Mouse (Mus musculus): ENCODE data around the gene Ppm1n. TPM values are rescaled to one million over a fixed set of nuclear protein-coding genes. Genes with fewer than 3 reads are reported as not detected.

Ppm1n gene
- total and polyA plus RNA-seq, 2 experiments from 2014 or later: 1.4 to 1.8 TPM

GRCm38 (mm10) chr7:19297794-19298193, 17.9 kb upstream of the Ppm1n start:
- ATAC-seq (ENCODE audit: low FRiP score): no peak
- Histone ChIP-seq H3K36me3 (ENCODE audit: insufficient read depth, low read length) (peaks cover 14% of the 10 kb centered on the region), H3K27me3 (ENCODE audit: insufficient read depth, low read length) (no peaks in the 10 kb centered on the region), H3K4me1 (ENCODE audit: insufficient read depth, low read length) (0 out of 2 replicates have a peak, but pooled peaks cover 2% of the 10 kb centered on the region), H3K27ac (ENCODE audit: low read depth, low read length) (no peak overlapping the region), H3K4me3 (ENCODE audit: low read depth, low read length) (no peak overlapping the region), H3K9me3 (ENCODE audit: low read length) (no peaks in the 10 kb centered on the region), H3K9ac (replicated peaks; ENCODE audit: low read length, poor library complexity, severe bottlenecking) (no peak overlapping the region), H3K4me2 (ENCODE audit: low read depth, low read length, poor library complexity, severe bottlenecking) (no peak overlapping the region)
- DNase-seq (ENCODE audit: low spot score): no peak
- TF ChIP-seq CTCF (IDR thresholded peaks at IDR 0.05): no peak
- WGBS: 90% methylated on average over 5 of the region's 5 CpGs

- 0 out of 2 replicates have a peak, but pooled peaks cover 2% of the 10 kb centered on the region for H3K4me1 ChIP-seq (ENCODE audit: insufficient read depth, low read length)
- no peak overlapping the region for H3K4me3 ChIP-seq (ENCODE audit: low read depth, low read length)
- 89% methylated on average over 6 of the region's 6 CpGs for WGBS
- H3K27ac ChIP-seq (ENCODE audit: low read depth, low read length): no peak overlapping the region
- H3K36me3 ChIP-seq (ENCODE audit: insufficient read depth, low read length): peaks cover 14% of the 10 kb centered on the region
- TF ChIP-seq CTCF (IDR thresholded peaks at IDR 0.05): peak; percentile 39; the same call in 1 of the 2 replicates
- no peak for DNase-seq (ENCODE audit: low spot score)
- no peak for ATAC-seq (ENCODE audit: low FRiP score)
- H3K9ac ChIP-seq (replicated peaks; ENCODE audit: low read length, poor library complexity, severe bottlenecking): no peak overlapping the region
- H3K4me2 ChIP-seq (ENCODE audit: low read depth, low read length, poor library complexity, severe bottlenecking): no peak overlapping the region
- H3K27me3 ChIP-seq (ENCODE audit: insufficient read depth, low read length): no peaks in the 10 kb centered on the region
- H3K9me3 ChIP-seq (ENCODE audit: low read length): no peaks in the 10 kb centered on the region
Observed at GRCm38 (mm10) chr7:19297034-19297433, 17.2 kb upstream of the Ppm1n start.

GRCm38 (mm10) chr7:19295503-19296185, 15.8 kb upstream of the Ppm1n start:
- H3K27me3 ChIP-seq (ENCODE audit: insufficient read depth, low read length): no peaks in the 10 kb centered on the region
- peak; percentile 97 for DNase-seq (ENCODE audit: low spot score)
- H3K9me3 ChIP-seq (ENCODE audit: low read length): no peaks in the 10 kb centered on the region
- whole genome bisulfite sequencing: 11% methylated on average over 20 of the region's 22 CpGs
- peaks cover 14% of the 10 kb centered on the region for H3K36me3 ChIP-seq (ENCODE audit: insufficient read depth, low read length)
- H3K27ac ChIP-seq (ENCODE audit: low read depth, low read length): no peak overlapping the region
- H3K4me3 ChIP-seq (ENCODE audit: low read depth, low read length): no peak overlapping the region
- H3K4me2 ChIP-seq (ENCODE audit: low read depth, low read length, poor library complexity, severe bottlenecking): 0 out of 2 replicates have a peak overlapping the region, but pooled peaks have one; percentile 20
- peak; percentile 69; the same call in 1 of the 2 replicates for ATAC-seq (ENCODE audit: low FRiP score)
- TF ChIP-seq CTCF (IDR thresholded peaks at IDR 0.05): peak; percentile 92
- 0 out of 2 replicates have a peak, but pooled peaks cover 2% of the 10 kb centered on the region for H3K4me1 ChIP-seq (ENCODE audit: insufficient read depth, low read length)
- H3K9ac ChIP-seq (replicated peaks; ENCODE audit: low read length, poor library complexity, severe bottlenecking): no peak overlapping the region

- peaks cover 33% of the 10 kb centered on the region for H3K36me3 ChIP-seq (ENCODE audit: insufficient read depth, low read length)
- ATAC-seq (ENCODE audit: low FRiP score): no peak
Observed at GRCm38 (mm10) chr7:19290969-19291596, 11.2 kb upstream of the Ppm1n start.

GRCm38 (mm10) chr7:19284763-19285162, 4.9 kb upstream of the Ppm1n start:
- peak overlapping the region; percentile 52; the same call in 1 of the 2 replicates for H3K4me2 ChIP-seq (ENCODE audit: low read depth, low read length, poor library complexity, severe bottlenecking)
- no peak overlapping the region for H3K9ac ChIP-seq (replicated peaks; ENCODE audit: low read length, poor library complexity, severe bottlenecking)
- H3K4me3 ChIP-seq (ENCODE audit: low read depth, low read length): no peak overlapping the region; the same call in 1 of the 2 replicates
- H3K27me3 ChIP-seq (ENCODE audit: insufficient read depth, low read length): peaks cover 10% of the 10 kb centered on the region
- H3K36me3 ChIP-seq (ENCODE audit: insufficient read depth, low read length): peaks cover 19% of the 10 kb centered on the region
- 36% methylated on average over 4 of the region's 4 CpGs for WGBS
- DNase-seq (ENCODE audit: low spot score) (peak; percentile 68), ATAC-seq (ENCODE audit: low FRiP score) (no peak)
- TF ChIP-seq CTCF (IDR thresholded peaks at IDR 0.05): peak; percentile 90
- H3K9me3 ChIP-seq (ENCODE audit: low read length): no peaks in the 10 kb centered on the region
- H3K4me1 ChIP-seq (ENCODE audit: insufficient read depth, low read length): peaks cover 10% of the 10 kb centered on the region; the same call in 1 of the 2 replicates
- H3K27ac ChIP-seq (ENCODE audit: low read depth, low read length): no peak overlapping the region

More at GRCm38 (mm10) chr7:19290969-19291596, 11.2 kb upstream of the Ppm1n start:
- Histone ChIP-seq H3K4me1 (ENCODE audit: insufficient read depth, low read length) (no peaks in the 10 kb centered on the region), H3K4me2 (ENCODE audit: low read depth, low read length, poor library complexity, severe bottlenecking) (peak overlapping the region; percentile 33), H3K4me3 (ENCODE audit: low read depth, low read length) (no peak overlapping the region), H3K9ac (replicated peaks; ENCODE audit: low read length, poor library complexity, severe bottlenecking) (no peak overlapping the region), H3K27me3 (ENCODE audit: insufficient read depth, low read length) (no peaks in the 10 kb centered on the region), H3K27ac (ENCODE audit: low read depth, low read length) (no peak overlapping the region), H3K9me3 (ENCODE audit: low read length) (no peaks in the 10 kb centered on the region)
- DNase-seq (ENCODE audit: low spot score): no peak
- TF ChIP-seq CTCF (IDR thresholded peaks at IDR 0.05): no peak
- WGBS: 11% methylated on average over 19 of the region's 20 CpGs

GRCm38 (mm10) chr7:19283406-19283804, 3.5 kb upstream of the Ppm1n start:
- Histone ChIP-seq H3K36me3 (ENCODE audit: insufficient read depth, low read length) (peaks cover 17% of the 10 kb centered on the region), H3K9ac (replicated peaks; ENCODE audit: low read length, poor library complexity, severe bottlenecking) (peak overlapping the region; percentile 96), H3K4me3 (ENCODE audit: low read depth, low read length) (peak overlapping the region; percentile 86), H3K27me3 (ENCODE audit: insufficient read depth, low read length) (peaks cover 24% of the 10 kb centered on the region), H3K4me1 (ENCODE audit: insufficient read depth, low read length) (peaks cover 10% of the 10 kb centered on the region), H3K9me3 (ENCODE audit: low read length) (no peaks in the 10 kb centered on the region), H3K27ac (ENCODE audit: low read depth, low read length) (peak overlapping the region; percentile 92), H3K4me2 (ENCODE audit: low read depth, low read length, poor library complexity, severe bottlenecking) (peak overlapping the region; percentile 52)
- ATAC-seq (ENCODE audit: low FRiP score) (0 out of 2 replicates have a peak, but pooled peaks have one; percentile 0), DNase-seq (ENCODE audit: low spot score) (no peak)
- 10% methylated on average over 13 of the region's 14 CpGs for WGBS
- TF ChIP-seq CTCF (IDR thresholded peaks at IDR 0.05): no peak
